ENCODE assay signal across 13 mouse cellular contexts in the genomic region with DNA sequence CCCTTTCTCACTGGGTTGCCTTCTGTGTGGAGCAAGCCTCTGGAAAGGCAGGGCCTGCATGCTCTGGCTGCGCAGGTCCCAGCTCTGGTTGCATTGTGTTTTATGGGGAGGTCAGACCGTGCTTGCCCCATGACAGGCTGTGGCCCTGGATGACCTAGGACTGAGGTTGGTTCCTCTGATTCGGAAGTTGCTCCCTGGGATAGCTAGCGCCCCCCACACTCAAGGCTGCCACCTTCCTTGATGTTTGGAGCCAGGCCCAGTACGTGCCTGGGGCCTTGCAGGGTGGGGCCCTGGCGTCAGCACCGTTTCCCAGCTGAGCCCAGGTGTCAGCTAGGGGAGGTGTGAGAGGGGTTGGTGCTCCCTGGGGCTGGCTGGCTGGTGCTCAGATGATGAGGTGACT. TPM values are rescaled to one million over a fixed set of nuclear protein-coding genes. Genes with fewer than 3 reads are reported as not detected.
DNase-seq lines count a peak whose midpoint lies in the region; ATAC-seq lines count a peak whose summit lies in the region.
"Had no signal": no experiment of that assay in that cellular context is flagged by ENCODE, and none has a peak within 500 bp of the region (broad histone marks: within the 10 kb centered on the region; RNA-seq: fewer than 3 reads in every experiment).

No protein-coding gene starts in this region.

- intact Hi-C loops in gastrocnemius, postnatal 14 days (cut with DNase I; ENCODE audit: low total_unique reads), result no loop called here

- no peak for DNase-seq in forebrain, embryonic 10.5 days (ENCODE audit: extremely low spot score, low spot score)
- DNase-seq in cerebellum, adult 9-11 months, result no peak
- no peak for DNase-seq in frontal cortex, postnatal 10 days (ENCODE audit: low spot score in 2 of 2)
- no peak for DNase-seq in gastrocnemius, postnatal 14 days
- DNase-seq: adrenal gland, postnatal 25 days; cerebellum, adult 18-20 months; kidney, adult 18-20 months; right cerebral cortex, postnatal 25 days had no signal

- H3K4me2 ChIP-seq in heart, embryonic 16.5 days (ENCODE audit: low read depth, low read length), result peak overlapping the region; percentile 30
- H3K4me2 ChIP-seq in heart, embryonic 11.5 days, result no peak overlapping the region
- no peak overlapping the region for H3K4me2 ChIP-seq in limb, embryonic 12.5 days

- 57% methylated on average over 7 of the region's 7 CpGs for WGBS in heart, embryonic 16.5 days
- WGBS in heart, embryonic 11.5 days (ENCODE audit: insufficient replicate concordance), result 51% methylated on average over 7 of the region's 7 CpGs
- WGBS in forebrain, embryonic 10.5 days, result 69% methylated on average over 7 of the region's 7 CpGs
- 32% methylated on average over 7 of the region's 7 CpGs for WGBS in limb, embryonic 12.5 days

- H3K4me1 ChIP-seq in heart, embryonic 16.5 days (ENCODE audit: control insufficient read depth, insufficient read depth, low read length), result peaks cover 10% of the 10 kb centered on the region; the same call in 1 of the 2 replicates
- H3K4me1 ChIP-seq in heart, embryonic 11.5 days (ENCODE audit: control insufficient read depth, insufficient read depth, low read length), result peaks cover 37% of the 10 kb centered on the region
- peaks cover 18% of the 10 kb centered on the region for H3K4me1 ChIP-seq in brown adipose tissue, adult 24 weeks (ENCODE audit: control insufficient read depth, insufficient read depth, insufficient read length, low read length)
- H3K4me1 ChIP-seq in forebrain, embryonic 10.5 days, result peaks cover 99% of the 10 kb centered on the region
- peaks cover 80% of the 10 kb centered on the region for H3K4me1 ChIP-seq in limb, embryonic 12.5 days (replicated peaks)

- ATAC-seq in heart, embryonic 16.5 days (replicated peaks; ENCODE audit: extremely low read depth, insufficient read depth, low FRiP score), result no peak
- no peak for ATAC-seq in heart, embryonic 11.5 days (replicated peaks; ENCODE audit: insufficient number of reproducible peaks, low FRiP score, low TSS enrichment)
- no peak for ATAC-seq in limb, embryonic 12.5 days (ENCODE audit: insufficient number of reproducible peaks, insufficient read depth, low FRiP score, low TSS enrichment, low read depth)
- ATAC-seq: Patski had no signal

- H3K36me3 ChIP-seq in heart, embryonic 16.5 days (ENCODE audit: control insufficient read depth, insufficient read depth), result no peaks in the 10 kb centered on the region
- no peaks in the 10 kb centered on the region for H3K36me3 ChIP-seq in heart, embryonic 11.5 days (ENCODE audit: control insufficient read depth, insufficient read depth, low read length)
- H3K36me3 ChIP-seq in forebrain, embryonic 10.5 days (replicated peaks), result peaks cover 20% of the 10 kb centered on the region
- H3K36me3 ChIP-seq in limb, embryonic 12.5 days, result 0 out of 2 replicates have a peak, but pooled peaks cover 5% of the 10 kb centered on the region

- H3K27me3 ChIP-seq in heart, embryonic 16.5 days (ENCODE audit: control insufficient read depth, insufficient read depth, low read length), result peaks cover 28% of the 10 kb centered on the region
- H3K27me3 ChIP-seq in heart, embryonic 11.5 days (ENCODE audit: control insufficient read depth, insufficient read depth, low read length), result peaks cover 14% of the 10 kb centered on the region
- peaks cover 49% of the 10 kb centered on the region for H3K27me3 ChIP-seq in forebrain, embryonic 10.5 days (ENCODE audit: poor library complexity, severe bottlenecking)
- H3K27me3 ChIP-seq in limb, embryonic 12.5 days, result peaks cover 7% of the 10 kb centered on the region

- no peak overlapping the region for H3K9ac ChIP-seq in heart, embryonic 16.5 days (ENCODE audit: low read length)
- no peak overlapping the region for H3K9ac ChIP-seq in heart, embryonic 11.5 days (ENCODE audit: low read depth, low read length)
- no peak overlapping the region; the same call in 1 of the 2 replicates for H3K9ac ChIP-seq in limb, embryonic 12.5 days (replicated peaks)

- H3K4me3 ChIP-seq in heart, embryonic 16.5 days (ENCODE audit: low read length), result no peak overlapping the region
- no peak overlapping the region for H3K4me3 ChIP-seq in heart, embryonic 11.5 days (ENCODE audit: low read depth, low read length)
- peak overlapping the region; percentile 95 for H3K4me3 ChIP-seq in brown adipose tissue, adult 24 weeks (ENCODE audit: insufficient read depth, low read depth, low read length)
- H3K4me3 ChIP-seq in forebrain, embryonic 10.5 days, result peak overlapping the region; percentile 7; the same call in 1 of the 2 replicates
- no peak overlapping the region for H3K4me3 ChIP-seq in limb, embryonic 12.5 days (replicated peaks)

- no peak overlapping the region for H3K27ac ChIP-seq in heart, embryonic 16.5 days (ENCODE audit: low read length)
- H3K27ac ChIP-seq in heart, embryonic 11.5 days (ENCODE audit: low read depth, low read length), result no peak overlapping the region
- H3K27ac ChIP-seq in brown adipose tissue, adult 24 weeks (replicated peaks; ENCODE audit: low read depth, low read length), result peak overlapping the region; percentile 2; the same call in 1 of the 2 replicates
- peak overlapping the region; percentile 46 for H3K27ac ChIP-seq in forebrain, embryonic 10.5 days
- H3K27ac ChIP-seq in limb, embryonic 12.5 days, result peak overlapping the region; percentile 50; the same call in 1 of the 2 replicates

- no peaks in the 10 kb centered on the region for H3K9me3 ChIP-seq in heart, embryonic 16.5 days (replicated peaks; ENCODE audit: control insufficient read depth, low read length)
- no peaks in the 10 kb centered on the region for H3K9me3 ChIP-seq in heart, embryonic 11.5 days (replicated peaks; ENCODE audit: control insufficient read depth, low read length)
- H3K9me3 ChIP-seq in forebrain, embryonic 10.5 days, result no peaks in the 10 kb centered on the region
- H3K9me3 ChIP-seq in limb, embryonic 12.5 days, result no peaks in the 10 kb centered on the region

RNA-seq across cellular contexts. Expression of gene Kif26a, which starts 4.0 kb away (rescaled TPM):
- 2.1 and 2.8 TPM in 2 replicates for polyA plus RNA-seq in heart, embryonic 16.5 days (2015; fragmentation: Nextera tagmentation; extraction: Ambion mirVana)
- 0.89 and 1.3 TPM in 2 replicates for polyA plus RNA-seq in heart, embryonic 11.5 days (2014; fragmentation: Nextera tagmentation; extraction: Ambion mirVana)
- polyA plus RNA-seq in brown adipose tissue, adult 24 weeks (2012; ENCODE audit: insufficient read depth, insufficient read length, missing spikeins), result 1.9 and 3.2 TPM in 2 replicates
- polyA plus RNA-seq in forebrain, embryonic 10.5 days (2016; fragmentation: Nextera tagmentation; extraction: Ambion mirVana), result 3.8 and 4.4 TPM in 2 replicates
- 6.6 and 6.7 TPM in 2 replicates for polyA plus RNA-seq in limb, embryonic 12.5 days (2016; fragmentation: Nextera tagmentation; extraction: Ambion mirVana)
- 1 to 10 TPM; 8.2 to 8.6 TPM for total RNA-seq in gastrocnemius, postnatal 14 days (2021)

RNA-seq across cellular contexts. Expression of gene Aspg, which starts 43.5 kb away (rescaled TPM):
- 0.59 and 0.65 TPM in 2 replicates for polyA plus RNA-seq in heart, embryonic 16.5 days (2015; fragmentation: Nextera tagmentation; extraction: Ambion mirVana)
- 0.56 and 1.4 TPM in 2 replicates for polyA plus RNA-seq in heart, embryonic 11.5 days (2014; fragmentation: Nextera tagmentation; extraction: Ambion mirVana)
- 60.4 and 84.2 TPM in 2 replicates for polyA plus RNA-seq in brown adipose tissue, adult 24 weeks (2012; ENCODE audit: insufficient read depth, insufficient read length, missing spikeins)
- polyA plus RNA-seq in forebrain, embryonic 10.5 days (2016; fragmentation: Nextera tagmentation; extraction: Ambion mirVana), result 1.3 and 2.0 TPM in 2 replicates
- 3.1 and 3.4 TPM in 2 replicates for polyA plus RNA-seq in limb, embryonic 12.5 days (2016; fragmentation: Nextera tagmentation; extraction: Ambion mirVana)
- not detected for total RNA-seq in gastrocnemius, postnatal 14 days (2021)

Comparison
In these comparisons a context has a peak if more than half of its experiments do, and no peak if none do; other contexts are left out.
1. H3K27ac ChIP-seq: peak in brown adipose tissue, adult 24 weeks (single experiment), forebrain, embryonic 10.5 days (single experiment) and limb, embryonic 12.5 days (single experiment); none in heart, embryonic 16.5 days (single experiment) and heart, embryonic 11.5 days (single experiment).
2. H3K4me3 ChIP-seq: peak in brown adipose tissue, adult 24 weeks (single experiment) and forebrain, embryonic 10.5 days (single experiment); none in heart, embryonic 16.5 days (single experiment), heart, embryonic 11.5 days (single experiment) and limb, embryonic 12.5 days (single experiment).
3. RNA of gene Aspg, which starts 43.5 kb away (polyA plus RNA-seq): 60.4 to 84.2 TPM in brown adipose tissue, adult 24 weeks; 3.1 to 3.4 TPM in limb, embryonic 12.5 days, 0.56 to 1.4 TPM in heart, embryonic 11.5 days, 1.3 to 2.0 TPM in forebrain, embryonic 10.5 days and 0.59 to 0.65 TPM in heart, embryonic 16.5 days; every median in the first group is over 10 times any median in the second.